Mouse (Mus musculus) midbrain, embryonic 16.5 days (tissue): ENCODE results near the gene Dmxl2. TPM values are rescaled to one million over a fixed set of nuclear protein-coding genes. Genes with fewer than 3 reads are reported as not detected.
A peak's percentile ranks its signal among the peaks of the same experiment; 100 is the strongest.

ENCODE experiments used
- ATAC-seq: fragments of 200-750 bp; cut with Nextera tagmentation; 2 replicates; pipeline ENCODE4 v1.8.0; 2017; ENCODE audit warnings: moderate TSS enrichment
- H3K27ac ChIP-seq: fragments of 300-500 bp; sonication (generic); 2 replicates; pipeline ENCODE4 v1.5.1; 2014; ENCODE audit warnings: mild to moderate bottlenecking, low read length, mixed read lengths
- H3K27me3 ChIP-seq: fragments of 300-500 bp; sonication (generic); 2 replicates; pipeline ENCODE4 v1.6.1; 2014; ENCODE audit warnings: low read depth, low read length, mixed read lengths; ENCODE audit not compliant: control insufficient read depth, insufficient read depth
- H3K36me3 ChIP-seq: fragments of 300-500 bp; sonication (generic); 2 replicates; pipeline ENCODE4 v1.6.1; 2014; ENCODE audit warnings: mild to moderate bottlenecking, low read length, moderate library complexity, mixed read lengths; ENCODE audit not compliant: control insufficient read depth, insufficient read depth
- H3K4me1 ChIP-seq: fragments of 300-500 bp; sonication (generic); 2 replicates; pipeline ENCODE4 v1.6.1; 2014; ENCODE audit warnings: mild to moderate bottlenecking, low read length, mixed read lengths; ENCODE audit not compliant: control insufficient read depth, insufficient read depth
- H3K4me2 ChIP-seq: fragments of 300-500 bp; sonication (generic); 2 replicates; pipeline ENCODE4 v1.6.1; 2014; ENCODE audit warnings: mild to moderate bottlenecking, low read length, mixed read lengths
- H3K4me3 ChIP-seq: fragments of 300-500 bp; sonication (generic); 2 replicates; pipeline ENCODE4 v1.5.1; 2014; ENCODE audit warnings: low read depth, mild to moderate bottlenecking, low read length, moderate library complexity, mixed read lengths
- H3K9ac ChIP-seq: fragments of 300-500 bp; sonication (generic); 2 replicates; pipeline ENCODE4 v1.6.1; 2014; ENCODE audit warnings: low read depth, low read length, mixed read lengths
- H3K9me3 ChIP-seq: fragments of 300-500 bp; sonication (generic); replicated peaks from 2 replicates; pipeline ENCODE4 v1.6.1; 2014; ENCODE audit warnings: mild to moderate bottlenecking, low read length, mixed read lengths; ENCODE audit not compliant: control insufficient read depth, poor library complexity, severe bottlenecking
- WGBS: fragments of 180-500 bp; shearing (Covaris S2); extraction: QIAGEN DNeasy Blood & Tissue Kit; methylation state at CpG from one replicate; pipeline ENCODE4 v1.1.7; 2014; 5-methylcytosine and 5-hydroxymethylcytosine counted together
- polyA plus RNA-seq: library from polyadenylated mRNA; unstranded; fragments of >200 nt; fragmentation: Nextera tagmentation; extraction: Ambion mirVana; gene quantifications from 2 replicates; pipeline ENCODE4 v1.2.1, GENCODE M21; 2015

The Dmxl2 gene
- polyA plus RNA-seq, 1 experiment from 2014 or later, result 53.4 TPM

GRCm38 (mm10) chr9:54515991-54516390 is 14.6 kb upstream of the Dmxl2 start:
- Histone ChIP-seq H3K4me2 (no peak overlapping the region), H3K36me3 (no peaks in the 10 kb centered on the region), H3K4me3 (no peak overlapping the region), H3K27me3 (no peaks in the 10 kb centered on the region), H3K27ac (no peak overlapping the region), H3K4me1 (no peaks in the 10 kb centered on the region), H3K9me3 (no peaks in the 10 kb centered on the region), H3K9ac (no peak overlapping the region)
- no peak for ATAC-seq
- WGBS, result 75% methylated on average over 2 of the region's 2 CpGs

GRCm38 (mm10) chr9:54502873-54503272 is 1.4 kb upstream of the Dmxl2 start:
- ATAC-seq, result no peak
- peaks cover 26% of the 10 kb centered on the region for H3K4me1 ChIP-seq
- H3K27me3 ChIP-seq, result no peaks in the 10 kb centered on the region
- H3K36me3 ChIP-seq, result no peaks in the 10 kb centered on the region
- peak overlapping the region; percentile 70 for H3K4me2 ChIP-seq
- WGBS, result 11% methylated on average over 12 of the region's 12 CpGs
- H3K4me3 ChIP-seq, result peak overlapping the region; percentile 94
- peak overlapping the region; percentile 51; the same call in 1 of the 2 replicates for H3K9ac ChIP-seq
- no peak overlapping the region for H3K27ac ChIP-seq
- H3K9me3 ChIP-seq, result no peaks in the 10 kb centered on the region

GRCm38 (mm10) chr9:54502111-54502495 is 677 bp upstream of the Dmxl2 start:
- WGBS, result 2% methylated on average over 13 of the region's 13 CpGs
- ATAC-seq, result no peak

GRCm38 (mm10) chr9:54500832-54501452 is 484 bp downstream of the Dmxl2 start:
- H3K27ac ChIP-seq, result peak overlapping the region; percentile 94
- H3K4me3 ChIP-seq, result peak overlapping the region; percentile 94
- peak overlapping the region; percentile 98 for H3K9ac ChIP-seq
- no peaks in the 10 kb centered on the region for H3K27me3 ChIP-seq
- peak overlapping the region; percentile 70 for H3K4me2 ChIP-seq
- 0% methylated on average over 41 of the region's 43 CpGs for WGBS
- no peaks in the 10 kb centered on the region for H3K9me3 ChIP-seq
- H3K4me1 ChIP-seq, result peaks cover 28% of the 10 kb centered on the region
- ATAC-seq, result peak; percentile 70
- H3K36me3 ChIP-seq, result no peaks in the 10 kb centered on the region

More at GRCm38 (mm10) chr9:54502111-54502495, 677 bp upstream of the Dmxl2 start:
- Histone ChIP-seq H3K27ac (peak overlapping the region; percentile 94), H3K36me3 (no peaks in the 10 kb centered on the region), H3K4me2 (peak overlapping the region; percentile 70), H3K9me3 (no peaks in the 10 kb centered on the region), H3K4me3 (peak overlapping the region; percentile 94), H3K27me3 (no peaks in the 10 kb centered on the region), H3K9ac (peak overlapping the region; percentile 98), H3K4me1 (peaks cover 28% of the 10 kb centered on the region)

- no peak overlapping the region for H3K9ac ChIP-seq
- H3K4me1 ChIP-seq, result peaks cover 28% of the 10 kb centered on the region
- no peaks in the 10 kb centered on the region for H3K27me3 ChIP-seq
- no peak for ATAC-seq
- H3K4me2 ChIP-seq, result peak overlapping the region; percentile 70
- 85% methylated on average over 3 of the region's 3 CpGs for WGBS
- no peak overlapping the region for H3K27ac ChIP-seq
- H3K36me3 ChIP-seq, result no peaks in the 10 kb centered on the region
- H3K9me3 ChIP-seq, result no peaks in the 10 kb centered on the region
- H3K4me3 ChIP-seq, result peak overlapping the region; percentile 94
Measured at GRCm38 (mm10) chr9:54499791-54500190, 1.6 kb downstream of the Dmxl2 start.

- ATAC-seq, result no peak
- Histone ChIP-seq H3K4me2 (peak overlapping the region; percentile 70), H3K27ac (no peak overlapping the region), H3K27me3 (no peaks in the 10 kb centered on the region), H3K4me1 (peaks cover 28% of the 10 kb centered on the region), H3K9me3 (no peaks in the 10 kb centered on the region), H3K36me3 (no peaks in the 10 kb centered on the region), H3K9ac (peak overlapping the region; percentile 34; the same call in 1 of the 2 replicates), H3K4me3 (peak overlapping the region; percentile 94)
- WGBS, result 83% methylated on average over 6 of the region's 6 CpGs
Measured at GRCm38 (mm10) chr9:54499291-54499690, 2.1 kb downstream of the Dmxl2 start.

- Histone ChIP-seq H3K9ac (no peak overlapping the region), H3K27ac (no peak overlapping the region), H3K9me3 (no peaks in the 10 kb centered on the region), H3K27me3 (no peaks in the 10 kb centered on the region), H3K4me3 (no peak overlapping the region), H3K4me1 (no peaks in the 10 kb centered on the region), H3K4me2 (no peak overlapping the region), H3K36me3 (no peaks in the 10 kb centered on the region)
- ATAC-seq, result no peak
- 86% methylated on average over 2 of the region's 2 CpGs for WGBS
Measured at GRCm38 (mm10) chr9:54490431-54490830, 11.0 kb downstream of the Dmxl2 start.

GRCm38 (mm10) chr9:54489599-54489998 is 11.8 kb downstream of the Dmxl2 start:
- no peak overlapping the region for H3K4me2 ChIP-seq
- no peak overlapping the region for H3K9ac ChIP-seq
- no peak overlapping the region for H3K4me3 ChIP-seq
- ATAC-seq, result no peak
- H3K27ac ChIP-seq, result no peak overlapping the region
- no peaks in the 10 kb centered on the region for H3K27me3 ChIP-seq
- H3K9me3 ChIP-seq, result no peaks in the 10 kb centered on the region
- 72% methylated on average over 2 of the region's 2 CpGs for WGBS
- no peaks in the 10 kb centered on the region for H3K36me3 ChIP-seq
- no peaks in the 10 kb centered on the region for H3K4me1 ChIP-seq

GRCm38 (mm10) chr9:54484927-54485326 is 16.5 kb downstream of the Dmxl2 start:
- Histone ChIP-seq H3K9ac (no peak overlapping the region), H3K36me3 (no peaks in the 10 kb centered on the region), H3K27me3 (no peaks in the 10 kb centered on the region), H3K9me3 (no peaks in the 10 kb centered on the region), H3K4me1 (no peaks in the 10 kb centered on the region), H3K27ac (no peak overlapping the region), H3K4me3 (no peak overlapping the region), H3K4me2 (no peak overlapping the region)
- ATAC-seq, result no peak
- 90% methylated on average over 2 of the region's 2 CpGs for WGBS
